Mouse (Mus musculus) kidney, embryonic 15.5 days (tissue): ENCODE measurements around the gene Ankrd13c. TPM values are rescaled to one million over a fixed set of nuclear protein-coding genes. Genes with fewer than 3 reads are reported as not detected.
"Not testable (repeated sequence)": the region's sequence is repeated elsewhere in the genome, so short reads cannot be mapped to it uniquely, and the experiment has no call there.

Experiments
- ATAC-seq: fragments of 200-750 bp; cut with Nextera tagmentation; replicated peaks from 2 replicates; pipeline ENCODE4 v1.8.0; 2017; ENCODE audit warnings: moderate TSS enrichment; ENCODE audit not compliant: low FRiP score
- H3K27ac ChIP-seq: fragments of 300-500 bp; sonication (generic); 2 replicates; pipeline ENCODE4 v1.5.1; 2015; ENCODE audit warnings: mild to moderate bottlenecking, inconsistent platforms
- H3K27me3 ChIP-seq: fragments of 300-500 bp; sonication (generic); 2 replicates; pipeline ENCODE4 v1.6.1; 2015; ENCODE audit warnings: inconsistent platforms
- H3K36me3 ChIP-seq: fragments of 300-500 bp; sonication (generic); 2 replicates; pipeline ENCODE4 v1.6.1; 2015; ENCODE audit warnings: inconsistent platforms
- H3K4me1 ChIP-seq: fragments of 300-500 bp; sonication (generic); 2 replicates; pipeline ENCODE4 v1.6.1; 2015; ENCODE audit warnings: inconsistent platforms
- H3K4me2 ChIP-seq: fragments of 300-500 bp; sonication (generic); 2 replicates; pipeline ENCODE4 v1.6.1; 2015; ENCODE audit warnings: moderate library complexity, mild to moderate bottlenecking, inconsistent platforms
- H3K4me3 ChIP-seq: fragments of 300-500 bp; sonication (generic); replicated peaks from 2 replicates; pipeline ENCODE4 v1.5.1; 2015; ENCODE audit warnings: mild to moderate bottlenecking, inconsistent platforms
- H3K9ac ChIP-seq: fragments of 300-500 bp; sonication (generic); 2 replicates; pipeline ENCODE4 v1.6.1; 2015; ENCODE audit warnings: mild to moderate bottlenecking, inconsistent platforms
- H3K9me3 ChIP-seq: fragments of 300-500 bp; sonication (generic); replicated peaks from 2 replicates; pipeline ENCODE4 v1.6.1; 2016; ENCODE audit warnings: inconsistent platforms
- WGBS: fragments of 180-500 bp; shearing (Covaris S2); methylation state at CpG from one replicate; pipeline ENCODE4 v1.1.7; 2015; ENCODE audit warnings: mixed read lengths; 5-methylcytosine and 5-hydroxymethylcytosine counted together
- polyA plus RNA-seq: library from polyadenylated mRNA; unstranded; fragments of >200 nt; fragmentation: Nextera tagmentation; extraction: Ambion mirVana; gene quantifications from 2 replicates; pipeline ENCODE4 v1.2.1, GENCODE M21; 2015

Ankrd13c gene
- polyA plus RNA-seq, 1 experiment from 2014 or later, result 25.3 TPM

GRCm38 (mm10) chr3:157925706-157926510 lies 21.1 kb upstream of the Ankrd13c start:
- H3K4me3 ChIP-seq, result no peak overlapping the region

DNA sequence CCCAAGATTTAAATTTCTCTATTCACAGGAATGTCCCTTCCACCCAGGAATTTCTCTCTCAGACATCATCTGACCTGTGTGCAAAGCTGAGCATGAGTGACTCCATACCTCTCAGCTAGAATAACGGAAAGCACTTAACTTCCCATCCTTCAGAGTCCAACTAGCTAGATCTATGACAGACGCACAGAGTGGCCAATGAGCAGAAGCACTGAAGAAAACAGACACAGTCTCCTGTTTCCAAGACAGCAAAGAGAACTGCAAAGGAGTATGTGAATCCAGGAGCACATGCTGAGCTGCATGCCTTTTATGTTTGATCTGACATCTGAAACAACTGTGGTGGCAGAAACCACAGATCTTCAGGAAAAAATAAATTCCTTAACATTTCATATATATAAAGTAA lies 20.3 kb upstream of the Ankrd13c start:
- H3K4me1 ChIP-seq, result peaks cover 14% of the 10 kb centered on the region; the same call in 1 of the 2 replicates
- no peak overlapping the region for H3K4me2 ChIP-seq
- H3K4me3 ChIP-seq, result no peak overlapping the region
- ATAC-seq, result no peak
- no peak overlapping the region for H3K27ac ChIP-seq
- no peak overlapping the region for H3K9ac ChIP-seq
- peaks cover 3% of the 10 kb centered on the region; the same call in 1 of the 2 replicates for H3K27me3 ChIP-seq
- 46% methylated on average over 2 of the region's 2 CpGs for whole genome bisulfite sequencing
- H3K9me3 ChIP-seq, result no peaks in the 10 kb centered on the region
- no peaks in the 10 kb centered on the region for H3K36me3 ChIP-seq

More at GRCm38 (mm10) chr3:157925706-157926510, 21.1 kb upstream of the Ankrd13c start:
- Histone ChIP-seq H3K27ac (no peak overlapping the region), H3K4me2 (no peak overlapping the region), H3K27me3 (peaks cover 3% of the 10 kb centered on the region; the same call in 1 of the 2 replicates), H3K9me3 (no peaks in the 10 kb centered on the region), H3K36me3 (no peaks in the 10 kb centered on the region), H3K4me1 (peaks cover 14% of the 10 kb centered on the region; the same call in 1 of the 2 replicates), H3K9ac (no peak overlapping the region)
- 86% methylated on average over 14 of the region's 14 CpGs for WGBS
- no peak for ATAC-seq

GRCm38 (mm10) chr3:157928731-157929130 lies 18.3 kb upstream of the Ankrd13c start:
- no peak overlapping the region for H3K4me3 ChIP-seq

DNA sequence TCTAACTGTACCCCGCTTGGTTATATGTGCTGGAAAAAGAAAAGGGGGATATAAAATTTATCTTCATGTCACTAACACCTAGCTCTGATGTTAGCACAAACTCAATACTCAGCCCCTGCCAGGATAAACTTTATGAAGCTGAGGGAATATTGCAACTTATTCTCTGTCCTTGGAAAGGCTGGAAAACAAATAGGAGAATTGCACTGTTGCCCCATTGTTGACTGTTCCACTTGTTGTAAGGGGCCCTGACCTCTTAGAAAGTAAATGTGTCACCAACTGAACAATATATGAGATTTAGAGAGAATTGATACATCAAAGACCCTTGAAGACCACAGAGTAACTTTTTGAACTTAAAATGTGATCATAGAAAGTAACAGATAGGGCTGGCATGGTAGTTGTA lies 17.6 kb upstream of the Ankrd13c start:
- ATAC-seq, result no peak
- Histone ChIP-seq H3K9ac (no peak overlapping the region), H3K4me1 (peaks cover 6% of the 10 kb centered on the region; the same call in 1 of the 2 replicates), H3K36me3 (no peaks in the 10 kb centered on the region), H3K4me3 (no peak overlapping the region), H3K27ac (no peak overlapping the region), H3K9me3 (no peaks in the 10 kb centered on the region), H3K27me3 (peaks cover 3% of the 10 kb centered on the region; the same call in 1 of the 2 replicates), H3K4me2 (no peak overlapping the region)
- WGBS, result 79% methylated on average over 1 of the region's 1 CpGs

More at GRCm38 (mm10) chr3:157928731-157929130, 18.3 kb upstream of the Ankrd13c start:
- ATAC-seq, result no peak
- Histone ChIP-seq H3K9me3 (no peaks in the 10 kb centered on the region), H3K9ac (no peak overlapping the region), H3K27me3 (peaks cover 3% of the 10 kb centered on the region; the same call in 1 of the 2 replicates), H3K36me3 (no peaks in the 10 kb centered on the region), H3K4me1 (peaks cover 9% of the 10 kb centered on the region; the same call in 1 of the 2 replicates), H3K27ac (no peak overlapping the region), H3K4me2 (no peak overlapping the region)
- 83% methylated on average over 2 of the region's 2 CpGs for WGBS

DNA sequence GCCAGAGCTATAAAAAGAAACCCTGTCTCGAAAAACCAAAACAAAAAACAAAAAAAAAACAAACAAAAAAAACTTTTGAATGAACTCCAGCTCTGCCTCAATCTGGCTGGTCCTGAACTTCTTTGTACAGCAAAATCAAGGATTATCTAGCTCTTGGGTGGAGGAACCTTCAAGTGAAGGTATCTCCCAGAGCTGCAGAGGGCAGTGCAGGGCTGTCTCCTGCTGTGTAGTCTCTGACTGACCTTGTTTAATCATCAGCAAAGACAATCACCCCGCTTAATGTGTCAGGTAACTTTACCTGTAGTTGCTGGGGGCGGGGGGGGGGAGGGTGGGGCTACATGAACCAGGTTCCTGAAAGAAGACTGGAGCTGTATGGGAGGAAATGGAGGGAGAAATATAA lies 15.4 kb upstream of the Ankrd13c start:
- Histone ChIP-seq H3K27ac (no peak overlapping the region), H3K9me3 (no peaks in the 10 kb centered on the region), H3K4me3 (no peak overlapping the region), H3K4me2 (no peak overlapping the region), H3K27me3 (no peaks in the 10 kb centered on the region), H3K9ac (no peak overlapping the region), H3K4me1 (no peaks in the 10 kb centered on the region), H3K36me3 (no peaks in the 10 kb centered on the region)
- no peak; the same call in 1 of the 2 replicates for ATAC-seq
- 57% methylated on average over 3 of the region's 3 CpGs for WGBS

DNA sequence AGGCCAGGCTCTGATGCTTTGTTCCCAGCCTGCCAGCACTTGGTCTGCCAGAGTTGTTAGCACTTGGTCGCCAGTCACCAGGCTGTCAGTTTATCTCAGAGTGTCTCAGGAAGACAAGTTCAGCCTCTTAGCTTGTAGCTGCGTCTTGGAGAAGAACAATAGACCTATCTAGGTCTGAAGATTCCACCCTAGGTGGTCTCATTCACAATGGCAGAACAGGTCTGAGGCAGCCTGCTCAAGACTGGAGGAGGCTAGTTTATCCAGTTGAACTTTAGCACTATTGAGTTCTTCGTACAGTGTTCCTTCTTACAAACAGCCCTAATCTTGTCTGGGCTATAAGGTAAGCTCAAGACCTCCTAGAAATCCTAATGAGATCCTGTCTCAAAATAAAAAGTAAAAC lies 15.0 kb upstream of the Ankrd13c start:
- H3K9ac ChIP-seq, result no peak overlapping the region
- no peaks in the 10 kb centered on the region for H3K36me3 ChIP-seq
- no peak overlapping the region for H3K4me3 ChIP-seq
- no peak overlapping the region for H3K27ac ChIP-seq
- no peaks in the 10 kb centered on the region for H3K9me3 ChIP-seq
- no peaks in the 10 kb centered on the region for H3K4me1 ChIP-seq
- H3K4me2 ChIP-seq, result no peak overlapping the region
- H3K27me3 ChIP-seq, result no peaks in the 10 kb centered on the region
- ATAC-seq, result no peak
- WGBS, result 61% methylated on average over 3 of the region's 3 CpGs

- not testable (repeated sequence) for H3K4me3 ChIP-seq, H3K36me3 ChIP-seq, H3K27me3 ChIP-seq, ATAC-seq, H3K27ac ChIP-seq, H3K9ac ChIP-seq, H3K4me1 ChIP-seq, H3K4me2 ChIP-seq, H3K9me3 ChIP-seq
- WGBS, result 71% methylated on average over 4 of the region's 6 CpGs
These were observed 13.8 kb upstream of the Ankrd13c start for GRCm38 (mm10) chr3:157933223-157933622.

DNA sequence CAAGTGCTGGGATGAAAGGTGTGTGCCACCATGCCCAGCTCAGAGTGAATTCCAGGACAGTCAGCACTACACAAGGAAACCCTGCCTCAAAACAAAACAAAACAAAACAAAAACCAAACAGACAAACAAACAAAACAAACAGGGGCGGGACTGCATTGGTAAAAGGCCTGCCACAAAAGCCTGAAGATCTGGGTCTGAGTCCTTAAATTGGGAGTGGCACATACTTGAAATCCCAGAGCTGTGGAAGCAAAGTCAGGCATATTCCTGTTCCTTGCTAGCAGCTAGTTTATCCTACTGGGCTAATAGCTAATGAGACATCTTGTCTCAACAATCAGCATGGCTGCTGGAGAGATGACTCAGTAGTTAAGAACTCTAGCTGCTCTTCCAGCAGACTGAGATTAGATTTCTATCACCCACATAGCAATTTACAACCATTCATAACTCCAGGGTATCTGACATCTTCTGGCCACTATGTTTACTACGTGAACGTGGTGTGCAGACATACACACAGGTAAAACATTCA lies 12.7 kb upstream of the Ankrd13c start:
- H3K4me1 ChIP-seq, result no peaks in the 10 kb centered on the region
- H3K36me3 ChIP-seq, result no peaks in the 10 kb centered on the region
- no peak overlapping the region for H3K4me3 ChIP-seq
- H3K9ac ChIP-seq, result no peak overlapping the region
- H3K4me2 ChIP-seq, result no peak overlapping the region
- WGBS, result 76% methylated on average over 3 of the region's 3 CpGs
- no peak overlapping the region for H3K27ac ChIP-seq
- no peak for ATAC-seq
- H3K9me3 ChIP-seq, result no peaks in the 10 kb centered on the region
- H3K27me3 ChIP-seq, result no peaks in the 10 kb centered on the region

GRCm38 (mm10) chr3:157938585-157938984 lies 8.5 kb upstream of the Ankrd13c start:
- ATAC-seq, result no peak
- Histone ChIP-seq H3K36me3 (no peaks in the 10 kb centered on the region), H3K9ac (no peak overlapping the region), H3K27me3 (peaks cover 3% of the 10 kb centered on the region; the same call in 1 of the 2 replicates), H3K27ac (no peak overlapping the region), H3K9me3 (no peaks in the 10 kb centered on the region), H3K4me2 (no peak overlapping the region), H3K4me1 (no peaks in the 10 kb centered on the region), H3K4me3 (no peak overlapping the region)
- 55% methylated on average over 2 of the region's 2 CpGs for WGBS

DNA sequence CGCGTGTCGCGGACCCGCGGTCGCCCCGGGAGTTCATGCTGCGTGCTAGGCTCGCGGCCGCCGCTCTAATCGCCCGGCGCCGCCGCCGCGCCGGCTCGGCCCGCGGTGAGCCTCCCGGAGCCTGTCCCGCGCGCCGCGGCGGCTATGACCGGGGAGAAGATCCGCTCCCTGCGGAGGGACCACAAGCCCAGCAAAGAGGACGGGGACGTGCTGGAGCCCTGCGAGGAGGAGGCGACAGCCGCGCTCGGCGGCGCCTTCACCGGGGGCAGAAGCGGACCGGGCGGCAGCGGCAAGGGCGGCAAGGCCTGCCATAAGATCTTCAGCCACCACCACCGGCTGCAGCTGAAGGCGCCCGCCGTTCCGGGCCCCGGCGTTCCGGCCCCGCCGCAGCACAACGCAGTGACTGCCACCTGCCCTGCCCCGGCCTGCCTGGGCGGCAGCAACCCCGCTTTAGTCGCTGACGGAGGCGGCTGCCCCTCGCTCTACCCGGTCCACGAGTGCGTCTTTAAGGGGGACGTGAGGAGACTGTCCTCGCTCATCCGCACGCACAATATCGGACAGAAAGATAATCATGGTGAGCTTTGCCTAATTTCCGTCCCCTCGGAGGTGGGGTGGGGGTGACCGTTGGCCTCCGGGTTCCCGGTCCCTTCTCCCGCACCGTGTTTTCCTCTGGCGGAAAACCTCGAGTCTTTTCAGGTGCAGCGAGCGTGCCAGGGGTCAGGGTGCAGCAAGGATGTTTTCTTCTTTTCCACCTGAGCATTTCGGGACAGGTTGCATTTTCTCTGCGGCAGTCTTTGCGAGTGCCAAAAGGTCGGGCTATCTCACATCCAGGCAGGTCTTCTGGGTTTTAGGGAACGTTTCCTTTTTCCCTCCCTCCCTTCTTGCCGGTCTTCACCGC lies 593 bp downstream of the Ankrd13c start:
- peak overlapping the region; percentile 96 for H3K4me3 ChIP-seq
- no peaks in the 10 kb centered on the region for H3K9me3 ChIP-seq
- peak overlapping the region; percentile 87 for H3K4me2 ChIP-seq
- WGBS, result under 1% methylated on average over 93 of the region's 93 CpGs
- peaks cover 13% of the 10 kb centered on the region for H3K4me1 ChIP-seq
- peak; percentile 74 for ATAC-seq
- H3K36me3 ChIP-seq, result peaks cover 9% of the 10 kb centered on the region; the same call in 1 of the 2 replicates
- H3K27me3 ChIP-seq, result peaks cover 1% of the 10 kb centered on the region; the same call in 1 of the 2 replicates
- H3K27ac ChIP-seq, result peak overlapping the region; percentile 98
- peak overlapping the region; percentile 91 for H3K9ac ChIP-seq

DNA sequence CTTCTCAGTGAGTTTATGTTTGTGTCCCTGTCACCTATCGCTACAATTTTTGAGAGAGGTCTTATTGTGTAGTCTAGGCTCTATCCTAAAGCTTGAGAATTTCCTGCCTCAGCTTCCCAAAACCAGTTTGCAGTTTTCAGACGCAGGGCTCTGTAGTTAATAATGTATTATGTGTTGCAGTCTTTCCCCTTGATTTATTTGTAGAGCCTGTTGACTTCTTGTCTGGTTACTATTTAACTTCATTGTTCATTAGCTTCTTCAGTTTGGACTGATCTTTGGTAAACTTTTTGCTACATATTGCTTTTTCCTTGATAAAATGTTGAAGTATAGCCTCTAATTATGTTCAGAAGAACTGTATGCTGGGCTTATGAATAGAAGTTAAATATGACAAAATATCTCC lies 5.7 kb downstream of the Ankrd13c start:
- no peak overlapping the region for H3K4me2 ChIP-seq
- no peak overlapping the region for H3K27ac ChIP-seq
- ATAC-seq, result no peak
- H3K9me3 ChIP-seq, result no peaks in the 10 kb centered on the region
- H3K4me3 ChIP-seq, result no peak overlapping the region
- no peaks in the 10 kb centered on the region for H3K27me3 ChIP-seq
- peaks cover 9% of the 10 kb centered on the region; the same call in 1 of the 2 replicates for H3K36me3 ChIP-seq
- WGBS, result 79% methylated on average over 2 of the region's 2 CpGs
- H3K9ac ChIP-seq, result no peak overlapping the region
- H3K4me1 ChIP-seq, result peaks cover 10% of the 10 kb centered on the region
